Mouse (Mus musculus): ENCODE measurements around the gene Dock2.

Gene Dock2

DNA sequence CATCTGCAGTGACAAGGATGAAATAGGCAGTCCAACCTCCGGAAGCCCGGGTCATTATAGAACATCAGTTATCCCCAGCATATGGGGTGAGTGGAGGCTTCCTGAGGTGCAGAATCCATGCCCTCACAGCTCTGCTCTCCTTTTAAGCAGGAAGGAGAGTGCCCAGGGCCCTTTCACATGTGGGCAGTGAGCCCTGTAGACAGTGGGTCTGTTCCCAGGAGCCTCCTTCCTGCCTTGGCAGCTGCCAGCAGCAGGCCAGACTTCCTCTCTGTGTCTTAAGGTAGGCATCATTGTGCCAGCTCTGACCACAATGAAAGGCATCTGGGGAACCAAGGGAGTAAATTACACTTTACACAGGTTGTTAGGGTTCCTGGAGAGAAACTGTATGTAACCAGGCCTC, 14.3 kb downstream of the Dock2 start:
- DNase-seq (ENCODE audit: low spot score) = no peak

DNA sequence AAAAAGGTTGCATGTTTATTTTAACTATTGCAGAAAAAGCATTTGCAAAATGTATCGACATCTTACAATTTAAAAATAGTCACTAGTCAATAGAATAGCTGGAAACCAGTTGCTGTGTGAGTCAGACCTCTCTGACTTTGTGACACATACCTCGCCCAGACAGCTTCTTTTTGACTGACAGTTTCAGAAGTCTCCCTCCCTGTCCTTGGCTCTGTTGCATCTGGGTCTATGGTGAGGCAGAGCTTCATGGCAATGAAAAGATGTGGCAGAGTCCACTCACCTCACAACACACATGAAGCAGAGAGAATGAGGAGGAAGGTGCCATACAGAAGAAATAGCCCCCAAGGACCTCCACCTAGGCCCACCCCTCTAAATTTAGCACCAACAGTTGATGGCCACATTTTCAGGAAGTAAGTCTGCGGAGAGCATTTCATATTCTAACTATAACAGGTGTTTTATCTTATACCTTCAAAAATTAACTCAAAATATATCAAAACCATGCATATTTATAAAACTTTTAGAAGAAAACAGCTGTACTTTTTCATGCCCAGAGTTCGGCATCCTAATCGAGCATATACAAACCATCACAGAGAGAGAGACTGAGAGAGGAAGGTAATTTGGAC, 19.8 kb downstream of the Dock2 start:
- no peak for DNase-seq (ENCODE audit: low spot score)

DNA sequence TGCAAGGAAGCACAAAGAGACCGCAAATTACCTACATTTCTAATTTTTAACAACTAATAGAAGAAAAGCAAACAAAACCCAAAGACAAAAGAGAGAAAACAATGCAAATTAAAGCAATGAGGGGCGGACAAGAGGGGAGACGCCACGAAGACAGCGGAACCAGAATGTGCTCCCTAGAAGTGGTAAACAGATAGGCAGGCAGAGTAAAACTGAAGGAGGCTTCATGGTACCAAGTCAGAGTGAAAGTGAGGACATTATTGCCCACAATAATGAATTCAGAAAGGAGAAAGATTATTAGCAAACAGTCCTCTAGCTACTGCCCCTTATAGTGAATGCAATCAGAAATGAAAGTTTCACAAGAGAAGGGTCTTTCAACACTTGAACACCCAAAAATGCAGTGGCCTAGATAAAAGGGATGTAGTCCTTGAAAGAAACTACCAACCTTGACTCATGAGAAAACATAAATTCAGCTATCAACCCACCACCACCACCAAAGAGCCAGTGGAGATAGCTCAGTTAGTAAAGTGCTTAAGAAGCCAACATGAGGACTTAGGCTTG, 21.0 kb downstream of the Dock2 start:
- no peak for DNase-seq (ENCODE audit: low spot score)

DNA sequence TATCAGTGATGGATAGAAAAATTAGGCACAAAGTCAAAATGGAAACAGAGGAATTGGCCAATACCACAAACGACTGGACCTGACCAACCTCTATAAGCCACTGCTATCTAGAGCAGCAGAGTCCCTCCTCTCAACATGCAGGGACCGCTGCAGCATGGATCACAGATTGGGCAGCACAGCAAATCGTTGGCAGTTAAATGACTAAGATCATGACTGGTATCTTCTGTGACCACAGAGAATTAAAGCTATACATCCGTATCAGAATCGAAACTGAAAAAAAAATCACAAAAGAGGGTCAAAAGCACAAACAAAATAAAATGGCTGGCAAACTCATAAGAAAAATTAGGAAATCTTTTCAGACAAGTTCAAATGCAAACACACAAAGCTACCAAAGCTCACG, 21.6 kb downstream of the Dock2 start:
- no peak for DNase-seq (ENCODE audit: low spot score)

DNA sequence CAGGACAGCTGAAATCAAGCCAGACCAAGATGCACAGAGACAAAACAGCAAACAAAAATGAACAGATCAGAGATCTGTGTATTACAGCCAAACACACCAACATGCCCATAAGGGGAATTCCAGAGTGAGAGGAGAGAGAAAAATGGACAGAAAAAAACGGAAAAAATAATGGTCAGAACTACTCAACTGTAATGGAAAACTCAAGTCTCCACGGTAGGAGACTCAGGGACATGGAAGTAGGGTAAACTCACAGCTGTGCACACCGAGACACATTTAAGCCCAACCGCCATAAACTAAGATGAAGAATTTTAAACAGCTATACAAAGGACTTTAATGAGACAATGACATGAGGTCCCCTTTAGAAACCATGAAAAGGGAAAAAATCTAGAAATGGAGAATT, 24.1 kb downstream of the Dock2 start:
- no peak for DNase-seq (ENCODE audit: low spot score)

DNA sequence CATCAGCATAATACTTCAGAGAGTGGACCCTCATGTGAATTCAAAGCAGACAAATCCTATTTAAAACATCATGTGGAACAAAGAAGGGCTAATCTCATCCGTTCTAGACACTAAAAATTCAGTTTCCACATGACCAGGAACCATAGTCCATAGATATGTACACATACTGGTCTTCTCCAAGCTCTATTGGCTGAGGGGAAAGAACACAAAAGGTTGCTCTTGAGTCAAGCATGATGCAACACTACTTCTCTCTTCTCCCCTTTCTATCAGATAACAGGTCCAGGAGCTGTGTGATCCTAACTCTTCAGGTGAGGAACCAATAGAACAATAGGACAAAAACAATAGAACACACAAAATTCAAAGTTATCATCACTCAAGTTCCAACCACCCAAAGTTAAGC, 42.6 kb downstream of the Dock2 start:
- no peak for DNase-seq (ENCODE audit: low spot score)

DNA sequence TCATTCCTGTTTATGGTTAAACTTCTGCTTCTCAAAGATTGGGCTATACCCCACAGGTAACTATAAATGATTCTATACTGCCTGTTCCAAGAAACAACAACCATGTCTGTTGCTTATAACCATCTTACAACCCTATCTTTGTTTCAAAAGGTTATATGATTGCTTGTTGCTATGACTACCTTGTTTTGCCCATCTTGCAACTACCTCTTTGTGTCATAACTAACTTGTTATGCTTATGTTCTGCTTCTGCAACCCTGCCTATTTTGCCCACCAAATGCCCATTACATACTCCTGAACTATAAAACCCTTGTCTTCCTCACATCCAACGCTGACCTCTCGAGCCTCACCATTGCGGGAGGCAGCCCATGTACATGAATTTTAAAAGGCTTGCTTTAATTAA, 43.9 kb downstream of the Dock2 start:
- no peak for DNase-seq (ENCODE audit: low spot score)

DNA sequence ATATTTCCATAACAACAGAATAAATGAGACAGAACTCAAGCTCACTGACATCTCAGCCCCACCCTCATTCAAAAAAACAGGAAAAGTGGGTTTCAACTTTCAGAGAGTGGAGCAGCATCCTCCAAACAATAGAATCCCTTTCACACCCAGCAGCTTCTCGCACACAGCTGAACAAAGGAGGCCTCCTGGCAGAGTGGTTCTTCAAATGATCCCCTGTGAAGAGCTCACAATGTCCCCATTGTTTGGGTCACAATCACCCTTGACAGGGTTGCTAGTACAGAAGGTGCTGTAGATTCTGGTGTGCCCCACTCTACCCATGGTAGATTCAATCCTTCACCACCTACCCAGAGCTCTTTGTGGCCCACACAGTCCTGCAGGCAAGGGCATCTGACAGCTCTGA, 44.7 kb downstream of the Dock2 start:
- DNase-seq (ENCODE audit: low spot score) = peak; percentile 39

DNA sequence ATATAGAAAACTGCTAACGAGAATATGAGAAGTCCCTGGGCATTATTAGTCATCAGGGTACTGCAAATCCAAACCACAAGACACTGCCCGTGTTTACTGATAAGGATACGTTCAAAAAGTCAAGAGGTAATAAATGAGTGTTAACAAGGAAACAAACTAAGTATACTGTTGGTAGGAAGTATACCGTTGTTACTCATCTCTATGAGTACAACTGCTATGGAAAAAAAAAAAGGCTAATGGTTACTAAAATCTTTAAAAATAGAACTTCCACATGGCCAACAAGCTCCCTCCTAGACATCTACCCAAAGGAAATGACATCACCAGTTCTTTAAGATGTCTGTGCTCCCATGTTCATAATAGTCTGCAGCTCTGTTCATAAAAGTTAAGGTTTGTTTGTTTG, 46.5 kb downstream of the Dock2 start:
- DNase-seq (ENCODE audit: low spot score) = no peak

DNA sequence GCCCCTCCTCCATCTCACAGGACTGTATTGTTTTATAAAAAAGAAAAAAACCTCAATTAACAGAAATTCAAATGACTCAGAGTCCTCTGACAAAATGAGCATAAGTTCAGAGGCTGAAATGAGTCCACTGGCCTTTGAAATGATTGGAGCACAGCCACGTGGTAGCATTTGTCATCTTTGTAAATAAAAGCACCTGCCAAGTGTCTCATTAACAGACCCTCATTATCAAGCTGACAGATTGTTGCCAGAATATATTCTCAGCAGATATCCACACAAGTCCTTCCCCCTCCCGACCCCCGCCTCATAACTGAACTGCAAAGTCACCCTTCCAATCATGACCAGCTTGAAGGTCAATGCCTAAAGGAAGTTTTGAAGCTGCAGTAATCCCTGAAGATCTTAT, 49.7 kb downstream of the Dock2 start:
- DNase-seq (ENCODE audit: low spot score) = no peak

DNA sequence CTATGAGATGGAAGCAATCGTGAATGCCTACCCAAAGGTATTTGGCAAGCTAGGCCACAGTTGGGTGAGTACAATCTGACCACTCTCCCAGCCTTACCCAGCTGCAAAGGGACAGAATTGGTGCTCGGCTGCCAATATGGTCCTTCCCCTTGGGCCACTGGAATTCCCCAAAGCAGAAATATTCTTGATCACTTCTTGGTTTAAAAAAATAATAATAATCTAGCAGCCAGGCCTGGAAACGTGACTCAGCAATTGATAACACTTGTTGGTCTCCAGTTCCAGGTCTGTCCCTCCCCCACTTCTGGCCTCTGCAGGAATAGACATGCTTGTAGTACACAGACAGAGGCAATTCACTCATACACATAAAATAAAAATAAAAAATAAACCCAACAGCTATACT, 56.2 kb downstream of the Dock2 start:
- DNase-seq (ENCODE audit: low spot score) = no peak

DNA sequence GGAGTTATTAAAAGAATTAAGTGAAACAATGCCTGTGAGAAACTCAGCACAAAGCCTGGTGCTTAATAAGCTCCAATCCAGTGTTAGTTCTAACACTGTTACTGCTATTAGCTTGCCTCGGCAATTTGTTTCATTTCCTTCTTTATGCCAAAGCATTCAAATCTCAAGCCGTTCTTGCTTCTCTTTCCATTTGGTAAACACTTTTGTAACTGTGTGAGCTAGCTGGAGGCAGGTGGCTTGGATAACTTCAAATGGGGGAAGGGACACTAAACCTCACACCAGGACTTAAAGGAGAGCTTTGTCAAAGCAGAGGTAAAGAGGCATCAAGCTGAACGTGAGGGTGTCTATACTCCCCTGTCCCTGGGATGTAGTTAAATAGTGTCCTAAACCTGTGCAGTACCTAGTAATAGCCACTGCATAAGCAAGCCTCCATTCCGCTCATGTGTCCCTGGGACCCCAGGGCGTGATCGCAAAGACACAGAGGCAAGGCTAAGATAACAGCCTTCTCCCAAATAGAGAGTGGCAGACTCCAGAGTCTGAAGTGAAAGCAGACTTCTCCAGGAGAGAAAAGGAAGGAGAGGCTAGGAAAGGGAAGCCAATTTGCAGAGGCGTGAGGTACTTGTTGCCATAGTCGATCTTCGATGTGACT, 56.9 kb downstream of the Dock2 start:
- no peak for DNase-seq (ENCODE audit: low spot score)

DNA sequence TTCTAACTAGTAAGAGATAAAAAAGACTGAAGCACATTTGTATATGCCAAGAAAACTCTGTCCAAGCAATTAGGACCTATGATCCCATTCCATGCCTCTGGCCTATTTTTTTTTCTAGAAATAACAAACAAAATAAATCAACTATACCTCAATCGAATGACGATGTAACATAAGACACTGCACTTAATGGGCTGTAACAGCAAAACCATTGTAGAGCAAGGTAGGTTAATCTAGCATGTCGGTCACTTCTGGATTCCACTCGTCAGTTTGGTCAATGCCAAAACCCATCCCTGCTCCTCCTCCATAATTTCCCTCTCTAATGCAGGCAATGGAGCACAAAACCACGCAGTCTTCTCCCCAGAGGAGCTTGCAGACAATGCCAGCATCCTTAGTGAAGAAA, 70.3 kb downstream of the Dock2 start:
- no peak for DNase-seq (ENCODE audit: low spot score)

DNA sequence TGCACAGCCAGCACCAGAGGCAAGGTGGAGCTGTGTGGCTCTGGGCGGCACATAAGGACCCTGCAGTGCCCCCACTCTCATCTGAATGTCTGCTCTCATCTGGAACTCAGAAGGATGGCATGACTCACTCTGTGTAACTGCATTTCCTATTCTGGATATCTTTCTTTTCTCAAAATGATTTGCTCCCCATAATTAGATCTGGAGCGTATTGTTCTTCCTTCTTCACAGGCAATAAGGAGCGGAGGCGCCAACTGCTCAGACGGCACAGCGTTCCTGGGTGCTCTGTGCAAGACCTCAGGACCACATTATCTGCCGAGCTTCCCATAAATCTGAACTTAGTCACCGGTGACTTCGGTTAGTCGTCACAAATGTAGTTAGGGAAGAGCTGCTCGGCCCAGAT, 75.4 kb downstream of the Dock2 start:
- no peak for DNase-seq (ENCODE audit: low spot score)

DNA sequence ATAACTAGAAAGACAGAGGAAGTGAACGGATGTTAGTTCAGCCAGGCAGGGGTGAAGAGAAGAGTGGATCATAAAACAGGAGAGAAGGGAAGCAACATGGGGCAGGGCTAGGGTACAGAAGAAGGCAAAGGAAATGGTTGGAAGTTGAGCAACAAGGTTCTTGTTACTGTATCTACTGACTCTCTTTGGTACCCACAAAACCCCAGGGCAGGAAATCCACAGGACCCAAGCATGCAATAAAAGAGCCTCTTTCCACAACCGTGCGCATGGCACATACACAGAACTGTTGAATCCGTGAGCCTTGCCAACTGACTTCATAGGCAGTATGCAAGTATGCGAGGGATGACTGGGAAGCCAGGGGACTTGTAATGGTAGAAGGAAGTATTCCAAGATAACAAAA, 76.3 kb downstream of the Dock2 start:
- DNase-seq (ENCODE audit: low spot score) = no peak

DNA sequence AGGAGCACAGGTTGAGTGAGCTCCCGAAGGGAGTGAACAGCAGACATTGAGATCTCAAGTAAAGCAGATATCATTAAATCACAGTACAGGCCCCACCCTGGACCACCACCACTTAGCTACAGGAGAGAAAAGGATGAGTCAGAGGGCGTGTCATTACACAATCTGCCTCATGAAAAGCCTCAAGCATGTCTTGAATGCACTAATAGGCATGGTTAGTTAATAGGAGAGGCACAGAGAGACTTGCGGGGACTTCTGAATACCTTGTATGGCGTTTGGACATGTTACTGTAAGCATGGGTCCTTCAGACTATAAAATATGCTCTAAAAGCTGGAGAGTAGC, 78.6 kb downstream of the Dock2 start:
- no peak for DNase-seq (ENCODE audit: low spot score)

DNA sequence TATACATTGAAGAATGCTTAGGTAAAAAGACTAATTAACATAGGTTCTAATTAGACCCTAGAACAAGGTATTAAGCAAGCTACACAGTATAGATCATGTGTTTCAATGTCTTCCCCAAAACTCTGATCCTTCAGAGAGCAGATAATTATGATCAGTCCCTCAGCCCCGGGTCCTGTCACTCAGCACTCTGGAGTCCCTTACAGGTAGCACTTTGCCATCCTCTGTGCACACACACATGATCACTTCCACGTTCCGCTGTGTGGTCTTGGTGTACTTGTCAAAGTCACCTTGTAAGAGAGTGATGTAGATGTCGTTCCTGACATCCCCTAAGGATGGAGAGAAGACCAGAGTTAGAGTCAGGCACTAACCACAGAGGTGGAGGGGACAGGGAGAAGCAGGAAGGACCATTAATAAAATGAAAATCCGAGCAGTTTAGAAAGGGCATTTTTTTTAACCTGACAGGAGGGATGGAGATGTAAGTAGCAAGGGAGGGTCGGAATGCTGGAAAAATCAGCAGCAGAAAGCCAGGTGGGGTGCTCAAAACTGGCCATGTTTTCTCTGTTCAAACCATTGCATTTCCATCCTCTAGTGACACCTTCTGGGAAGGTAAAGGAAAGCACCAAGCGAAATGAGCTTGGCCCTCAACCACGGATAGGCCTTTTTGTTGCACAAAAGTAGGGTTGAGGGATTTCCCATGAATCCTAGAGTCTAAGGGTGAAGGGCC, 79.1 kb downstream of the Dock2 start:
- DNase-seq (ENCODE audit: low spot score) = no peak

DNA sequence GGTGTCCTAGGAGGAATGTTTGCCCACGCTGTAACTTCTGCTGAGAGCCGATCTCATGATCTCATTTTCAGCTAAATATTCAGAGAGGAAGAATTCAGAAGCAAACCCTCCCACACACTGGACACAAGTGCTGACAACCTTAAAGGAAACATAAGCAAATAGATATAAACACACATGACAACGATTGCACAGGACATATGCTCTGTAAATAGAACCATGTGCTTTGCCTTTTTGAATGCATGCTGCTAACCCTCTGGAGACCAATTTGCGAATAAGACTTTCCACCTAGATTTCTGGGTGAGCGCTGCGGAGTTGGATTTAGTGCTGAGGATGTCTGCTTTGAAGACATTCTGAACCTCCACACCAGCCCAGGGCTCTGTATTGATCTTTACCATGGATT, 79.8 kb downstream of the Dock2 start:
- no peak for DNase-seq (ENCODE audit: low spot score)

DNA sequence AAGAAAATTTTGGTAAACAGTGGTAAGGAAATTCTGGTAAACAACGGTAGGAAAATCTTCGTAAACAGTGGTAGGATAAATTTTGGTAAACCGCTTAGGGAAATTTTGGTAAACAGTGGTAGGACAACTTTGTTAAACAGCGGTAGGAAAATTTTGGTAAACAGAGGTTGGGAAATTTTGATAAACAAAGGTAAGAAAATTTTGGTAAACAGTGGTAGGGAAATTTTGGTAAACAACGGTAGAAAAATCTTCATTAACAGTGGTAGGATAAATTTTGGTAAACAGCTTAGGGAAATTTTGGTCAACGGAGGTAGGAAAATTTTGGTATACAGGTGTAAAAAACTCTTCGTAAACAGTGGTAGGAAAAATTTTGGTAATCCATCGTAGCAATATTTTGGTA, 101.9 kb downstream of the Dock2 start:
- DNase-seq (ENCODE audit: low spot score) = no peak

DNA sequence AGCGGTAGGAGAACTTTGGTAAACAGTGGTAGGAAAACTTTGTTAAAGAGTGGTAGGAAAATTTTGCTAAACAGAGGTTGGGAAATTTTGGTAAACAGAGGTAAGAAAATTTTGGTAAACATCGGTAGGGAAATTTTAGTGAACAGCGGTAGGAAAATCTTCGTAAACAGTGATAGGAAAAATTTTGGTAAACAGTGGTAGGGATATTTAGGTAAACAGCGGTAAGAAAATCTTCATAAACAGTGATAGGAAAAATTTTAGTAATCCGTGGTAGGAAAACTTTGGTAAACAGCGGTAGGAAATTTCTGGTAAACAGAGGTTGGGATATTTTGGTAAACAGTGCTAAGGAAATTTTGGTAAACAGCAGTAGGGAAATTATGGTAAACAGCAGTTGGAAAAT, 239.1 kb downstream of the Dock2 start:
- no peak for DNase-seq (ENCODE audit: low spot score)

DNA sequence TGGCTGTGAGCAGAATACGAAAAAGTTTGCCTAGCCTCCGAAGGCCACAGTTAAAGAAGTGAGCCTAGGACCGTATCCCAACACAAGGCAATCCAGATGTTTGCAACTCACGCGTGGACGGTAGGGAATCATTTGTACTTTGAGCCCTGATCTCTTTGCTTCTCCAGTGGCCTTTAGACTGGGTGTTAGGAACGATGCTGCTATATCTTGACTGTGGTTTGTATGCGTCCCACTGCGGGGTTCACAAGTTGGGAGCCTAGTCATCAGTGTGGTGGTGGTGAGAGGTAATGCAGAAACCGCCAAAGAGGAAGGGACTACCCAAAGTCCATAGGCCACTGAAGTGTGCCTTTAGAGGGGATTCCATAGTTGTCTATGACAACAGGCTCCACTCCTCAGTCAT, 251.6 kb downstream of the Dock2 start:
- DNase-seq (ENCODE audit: low spot score) = no peak

DNA sequence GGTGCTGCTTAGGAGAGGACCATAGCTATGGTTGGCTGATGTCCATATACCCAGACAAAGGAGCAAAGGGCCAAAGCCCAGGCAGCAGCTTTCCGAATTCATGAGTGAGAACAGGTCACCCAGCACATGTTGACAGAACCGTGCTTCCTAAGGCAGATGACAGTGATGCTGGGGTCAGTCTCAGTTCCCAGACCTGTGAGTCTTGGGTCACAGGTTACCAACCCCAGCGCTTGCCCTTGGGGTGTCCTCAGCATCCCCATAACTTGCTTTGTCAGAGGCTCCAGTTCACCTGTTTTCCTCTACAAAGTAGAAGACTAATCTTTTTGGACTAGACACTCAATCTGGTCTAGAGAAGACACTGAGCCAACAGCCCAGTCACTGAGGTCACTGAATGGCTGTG, 252.7 kb downstream of the Dock2 start:
- DNase-seq (ENCODE audit: low spot score) = no peak

DNA sequence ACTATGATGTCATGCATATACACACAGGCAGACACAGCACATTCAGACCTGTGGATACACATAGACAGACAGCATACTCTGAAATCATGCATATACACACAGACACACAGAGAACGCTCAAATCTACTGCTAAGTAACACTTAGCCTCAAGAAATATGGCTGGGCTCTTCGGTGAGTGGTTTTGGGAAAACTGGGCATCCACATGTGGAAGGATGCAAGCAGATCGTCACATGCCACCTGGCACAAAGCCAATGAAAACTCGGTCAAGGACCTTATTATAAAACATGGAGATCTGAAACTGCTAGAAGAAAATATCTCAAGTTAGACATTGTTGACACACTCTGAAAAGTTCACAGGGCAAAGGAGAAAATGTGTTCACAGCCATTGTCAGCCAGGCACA, 255.7 kb downstream of the Dock2 start:
- DNase-seq (ENCODE audit: low spot score) = no peak

DNA sequence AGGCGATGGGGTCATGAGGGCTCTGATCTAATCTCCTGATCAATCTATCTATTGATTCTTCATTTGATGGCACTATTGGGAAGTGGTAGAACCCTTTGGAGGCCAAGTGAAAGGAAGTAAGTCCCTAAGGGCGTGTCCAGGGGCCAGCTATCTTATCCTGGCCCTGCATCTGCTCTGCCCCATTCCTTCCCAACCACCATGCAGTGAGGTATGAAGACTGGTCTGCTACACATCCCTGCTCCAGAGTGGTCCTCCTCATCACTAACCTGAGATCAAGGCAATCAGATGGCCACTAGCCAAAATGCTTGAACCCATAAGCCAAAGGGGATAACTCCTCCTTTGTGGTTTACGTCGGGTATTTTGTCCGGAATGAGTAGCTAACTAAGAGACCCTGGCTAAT, 256.5 kb downstream of the Dock2 start:
- DNase-seq (ENCODE audit: low spot score) = no peak

Data from left cerebral cortex, adult 11 months (tissue).